Mouse (Mus musculus) cerebellum, adult 8-10 months (tissue): ENCODE measurements at regions not wholly inside any gene's neighbourhood (a gene's known extent, or its start where the extent isn't known, plus 50 kb on each side); places are given as distances from the start of the nearest gene placed in this dataset.

Source experiments
- DNase-seq: peaks from one replicate; pipeline ENCODE4 v3.0.0; 2022

- DNase-seq, result no peak
These were observed 612.0 kb downstream of the Ipmk start for GRCm38 (mm10) chr10:71959584-71959983.

- DNase-seq, result peak; percentile 2
These were observed 613.0 kb downstream of the Ipmk start for GRCm38 (mm10) chr10:71960422-71961089.

DNA sequence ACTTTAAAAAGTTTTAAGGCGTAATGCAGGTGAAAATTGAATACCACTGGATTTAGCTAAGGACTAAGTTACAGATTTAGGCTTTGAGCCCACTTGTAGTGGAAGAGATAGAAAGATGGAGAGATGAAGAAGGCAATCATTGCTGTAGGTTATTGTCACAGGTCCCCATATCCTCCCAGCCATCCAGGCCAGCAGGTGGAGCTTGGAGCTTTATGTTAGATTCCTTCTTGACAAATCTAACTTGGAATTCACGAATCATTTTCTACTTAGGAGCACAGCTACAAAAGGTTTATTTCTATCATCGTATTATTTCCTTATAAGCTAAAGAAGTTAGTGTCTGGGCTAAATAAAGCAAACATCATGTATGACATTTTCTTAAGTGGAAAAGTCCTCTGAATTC lies 630.5 kb downstream of the Ipmk start:
- no peak for DNase-seq

DNA sequence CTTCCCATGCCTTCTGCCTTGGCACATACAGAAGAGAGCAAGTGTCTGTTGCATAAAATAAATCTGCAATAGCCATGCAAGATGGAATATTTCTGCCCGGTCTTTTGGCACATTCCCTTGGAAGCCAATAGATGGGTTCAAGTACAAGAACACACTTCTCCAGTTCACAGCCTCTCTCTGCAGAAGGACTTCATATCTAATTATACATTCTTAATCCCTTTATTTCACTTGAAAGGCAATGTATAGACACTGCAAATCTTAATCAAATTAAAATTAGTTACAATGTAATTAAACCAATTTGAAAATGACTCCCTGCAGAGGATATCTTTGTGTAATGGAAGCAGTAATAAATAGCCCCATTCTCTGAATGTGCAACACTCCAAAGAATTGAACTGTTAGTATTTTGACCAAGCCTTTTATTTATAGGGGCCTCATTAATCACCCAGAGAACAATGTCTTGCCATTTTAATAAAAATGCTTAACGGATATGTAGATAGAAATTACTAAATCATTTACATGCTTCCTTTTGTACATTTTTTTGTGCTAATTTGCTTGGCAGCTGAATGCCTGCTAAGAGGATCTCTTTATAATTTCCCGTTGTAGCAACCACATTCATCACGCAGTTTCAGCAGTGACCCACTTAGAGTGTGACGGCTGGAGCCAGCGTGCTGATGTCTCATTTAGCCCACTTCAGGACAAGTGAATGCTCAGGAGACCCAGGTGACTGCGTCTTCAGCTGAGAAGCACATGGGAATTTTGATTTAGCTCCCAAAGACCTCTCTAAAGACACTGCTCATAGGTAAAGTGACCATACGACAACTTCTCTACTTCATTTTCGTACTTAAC lies 651.5 kb upstream of the Zwint start:
- DNase-seq, result no peak
